Mouse (Mus musculus) intestine, embryonic 16.5 days (tissue): Measurements from ENCODE around the gene Mxd1. TPM values are rescaled to one million over a fixed set of nuclear protein-coding genes. Genes with fewer than 3 reads are reported as not detected.

Source experiments
- ATAC-seq: fragments of 200-750 bp; cut with Nextera tagmentation; 2 replicates; pipeline ENCODE4 v1.8.0; 2017; ENCODE audit warnings: moderate TSS enrichment, moderate library complexity
- H3K27ac ChIP-seq: fragments of 300-500 bp; sonication (generic); 2 replicates; pipeline ENCODE4 v1.5.1; 2014; ENCODE audit warnings: mild to moderate bottlenecking, low read length
- H3K27me3 ChIP-seq: fragments of 300-500 bp; sonication (generic); replicated peaks from 2 replicates; pipeline ENCODE4 v1.6.1; 2014; ENCODE audit warnings: low read length, control low read depth, mixed read lengths; ENCODE audit not compliant: control insufficient read depth, insufficient read depth
- H3K36me3 ChIP-seq: fragments of 300-500 bp; sonication (generic); 2 replicates; pipeline ENCODE4 v1.6.1; 2014; ENCODE audit warnings: low read length, control low read depth; ENCODE audit not compliant: control insufficient read depth, insufficient read depth
- H3K4me1 ChIP-seq: fragments of 300-500 bp; sonication (generic); 2 replicates; pipeline ENCODE4 v1.6.1; 2014; ENCODE audit warnings: low read length, control low read depth, mixed read lengths; ENCODE audit not compliant: control insufficient read depth, insufficient read depth
- H3K4me2 ChIP-seq: fragments of 300-500 bp; sonication (generic); 2 replicates; pipeline ENCODE4 v1.6.1; 2014; ENCODE audit warnings: low read depth, low read length, control low read depth
- H3K4me3 ChIP-seq: fragments of 300-500 bp; sonication (generic); 2 replicates; pipeline ENCODE4 v1.5.1; 2014; ENCODE audit warnings: mild to moderate bottlenecking, low read length
- H3K9ac ChIP-seq: fragments of 300-500 bp; sonication (generic); 2 replicates; pipeline ENCODE4 v1.6.1; 2014; ENCODE audit warnings: low read depth, low read length
- H3K9me3 ChIP-seq: fragments of 300-500 bp; sonication (generic); 2 replicates; pipeline ENCODE4 v1.6.1; 2016; ENCODE audit warnings: low read length, control low read depth; ENCODE audit not compliant: control insufficient read depth
- WGBS: fragments of 180-500 bp; shearing (Covaris S2); extraction: QIAGEN DNeasy Blood & Tissue Kit; methylation state at CpG from one replicate; pipeline ENCODE4 v1.1.7; 2014; 5-methylcytosine and 5-hydroxymethylcytosine counted together
- polyA plus RNA-seq: library from polyadenylated mRNA; unstranded; fragments of >200 nt; fragmentation: Nextera tagmentation; extraction: Ambion mirVana; gene quantifications from 2 replicates; pipeline ENCODE4 v1.2.1, GENCODE M21; 2015

Mxd1 gene
- 15.0 and 19.7 TPM in 2 replicates for polyA plus RNA-seq

DNA sequence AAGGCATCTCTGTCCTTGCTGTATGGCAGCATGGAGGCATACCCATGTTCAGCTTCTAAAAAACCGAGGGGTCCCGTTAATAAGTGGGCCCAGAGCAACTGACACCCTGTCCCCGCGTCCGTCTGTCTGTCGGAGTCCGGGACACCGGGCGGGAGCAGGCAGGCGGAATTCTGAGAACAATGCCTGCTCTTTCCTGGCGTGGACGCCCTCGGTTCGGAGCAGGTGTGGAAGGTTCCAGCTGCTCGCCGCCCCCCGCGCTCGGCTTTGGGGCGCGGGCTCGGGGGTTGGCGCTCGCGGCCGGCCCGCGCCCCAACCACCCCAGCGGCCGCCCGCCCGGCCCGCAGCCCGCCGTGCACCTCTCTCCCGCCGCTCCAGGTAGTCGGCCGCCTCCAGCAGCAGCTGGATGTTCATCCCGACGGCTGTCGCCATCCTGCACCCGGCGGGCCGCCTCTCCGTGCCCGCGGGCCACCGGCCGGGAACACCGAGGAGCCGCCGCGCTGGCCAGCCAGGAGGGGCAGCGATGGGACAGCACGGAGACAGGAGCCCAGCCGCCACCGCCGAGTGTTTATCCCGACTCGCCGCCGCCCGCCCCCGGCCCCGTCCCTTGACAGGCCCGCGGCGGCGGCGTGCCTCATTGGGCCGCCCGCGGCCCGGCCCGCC, at the start of gene Mxd1:
Gene Mxd1, minus strand, starts transcription at position 582 of the 660 bp plus-strand sequence.
- peaks cover 29% of the 10 kb centered on the region for H3K4me1 ChIP-seq
- no peaks in the 10 kb centered on the region for H3K9me3 ChIP-seq
- H3K4me2 ChIP-seq: peak within 1 kb of the TSS; percentile 76
- ATAC-seq: peak; percentile 4
- peak within 1 kb of the TSS; percentile 46 for H3K27ac ChIP-seq
- no peaks in the 10 kb centered on the region for H3K27me3 ChIP-seq
- peak within 1 kb of the TSS; percentile 90 for H3K9ac ChIP-seq
- H3K4me3 ChIP-seq: peak within 1 kb of the TSS; percentile 81
- H3K36me3 ChIP-seq: peaks cover 2% of the 10 kb centered on the region; the same call in 1 of the 2 replicates
- WGBS: under 1% methylated on average over 58 of the region's 76 CpGs

- H3K27ac ChIP-seq: peak overlapping the region; percentile 73
- ATAC-seq: peak; percentile 96
- no peak overlapping the region for H3K4me3 ChIP-seq
- 78% methylated on average over 4 of the region's 4 CpGs for WGBS
- no peaks in the 10 kb centered on the region for H3K27me3 ChIP-seq
- H3K9ac ChIP-seq: no peak overlapping the region
- no peaks in the 10 kb centered on the region for H3K4me1 ChIP-seq
- H3K4me2 ChIP-seq: no peak overlapping the region
- H3K36me3 ChIP-seq: peaks cover 3% of the 10 kb centered on the region; the same call in 1 of the 2 replicates
- H3K9me3 ChIP-seq: no peaks in the 10 kb centered on the region
Measured at GRCm38 (mm10) chr6:86708072-86708774, 39.3 kb upstream of the Mxd1 start.

GRCm38 (mm10) chr6:86702577-86702976, 33.6 kb upstream of the Mxd1 start:
- no peak for ATAC-seq
- Histone ChIP-seq H3K4me1 (no peaks in the 10 kb centered on the region), H3K27ac (no peak overlapping the region), H3K9ac (no peak overlapping the region), H3K27me3 (no peaks in the 10 kb centered on the region), H3K4me2 (no peak overlapping the region), H3K4me3 (no peak overlapping the region), H3K9me3 (no peaks in the 10 kb centered on the region), H3K36me3 (peaks cover 17% of the 10 kb centered on the region)
- WGBS: 79% methylated on average over 9 of the region's 9 CpGs

DNA sequence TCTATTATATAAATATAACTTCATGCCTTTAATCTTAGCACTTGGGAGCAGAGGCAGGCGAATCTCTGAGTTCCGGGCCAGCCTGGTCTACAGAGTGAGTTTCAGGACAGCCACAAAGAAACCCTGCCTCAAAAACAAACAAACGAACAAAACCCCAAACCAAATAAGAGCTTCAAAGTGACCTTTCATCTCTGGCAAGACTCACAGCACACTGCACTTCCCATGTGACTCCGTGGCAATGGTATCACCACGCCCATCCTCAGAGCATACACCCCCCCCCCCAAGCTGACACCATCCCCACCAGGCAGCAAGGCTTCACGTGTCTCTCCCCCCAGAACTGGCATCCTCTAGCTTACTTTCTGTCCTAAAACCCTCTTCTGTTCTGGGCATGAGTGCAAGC, 28.9 kb upstream of the Mxd1 start:
- Histone ChIP-seq H3K4me2 (no peak overlapping the region), H3K27ac (0 out of 2 replicates have a peak overlapping the region, but pooled peaks have one; percentile 48), H3K4me3 (no peak overlapping the region), H3K9me3 (no peaks in the 10 kb centered on the region), H3K27me3 (no peaks in the 10 kb centered on the region), H3K36me3 (peaks cover 15% of the 10 kb centered on the region), H3K4me1 (no peaks in the 10 kb centered on the region), H3K9ac (no peak overlapping the region)
- 70% methylated on average over 6 of the region's 6 CpGs for WGBS
- no peak for ATAC-seq

DNA sequence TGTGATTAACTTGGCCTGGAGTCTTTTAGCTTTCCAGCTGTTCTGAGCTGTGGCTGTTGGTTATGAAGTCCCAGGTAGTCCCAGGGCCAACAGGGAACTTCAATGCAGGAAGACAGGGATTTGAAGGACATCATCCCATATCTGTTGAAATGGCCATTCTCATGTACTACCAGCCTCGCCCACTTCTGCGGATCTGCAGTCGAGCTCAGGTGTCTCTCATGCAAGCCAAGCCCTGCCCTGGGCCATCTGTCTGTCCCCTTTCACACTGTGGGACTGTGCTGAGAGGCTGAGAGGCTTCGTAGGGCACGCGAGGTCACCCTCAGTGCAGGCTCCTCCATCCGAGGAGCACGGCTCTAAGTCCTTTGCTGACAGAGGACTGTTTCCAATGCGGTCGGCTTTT, 27.3 kb upstream of the Mxd1 start:
- peaks cover 7% of the 10 kb centered on the region; the same call in 1 of the 2 replicates for H3K36me3 ChIP-seq
- no peak for ATAC-seq
- H3K27me3 ChIP-seq: no peaks in the 10 kb centered on the region
- H3K4me2 ChIP-seq: no peak overlapping the region
- no peaks in the 10 kb centered on the region for H3K4me1 ChIP-seq
- WGBS: 87% methylated on average over 10 of the region's 10 CpGs
- H3K9ac ChIP-seq: no peak overlapping the region
- no peak overlapping the region for H3K27ac ChIP-seq
- H3K4me3 ChIP-seq: no peak overlapping the region
- H3K9me3 ChIP-seq: no peaks in the 10 kb centered on the region

DNA sequence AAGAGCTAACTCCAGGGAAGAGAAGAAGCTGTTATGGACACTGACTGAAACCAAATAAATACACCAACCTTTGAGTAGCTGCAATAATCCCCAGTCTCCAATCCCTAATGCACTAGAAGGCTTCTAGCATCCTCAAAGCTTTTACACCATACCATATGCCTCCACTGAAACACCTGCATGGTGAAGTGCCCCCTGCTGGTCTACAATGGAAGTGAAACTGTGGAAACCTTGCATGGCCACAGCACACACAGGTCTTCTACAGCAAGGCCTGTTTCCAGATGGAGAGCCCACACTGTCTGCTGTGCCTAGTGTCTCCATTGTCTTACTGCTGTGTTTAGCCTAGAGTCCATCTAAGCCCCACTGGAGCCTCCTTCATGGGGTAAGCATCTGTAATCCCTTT, 25.5 kb upstream of the Mxd1 start:
- H3K36me3 ChIP-seq: peaks cover 8% of the 10 kb centered on the region

DNA sequence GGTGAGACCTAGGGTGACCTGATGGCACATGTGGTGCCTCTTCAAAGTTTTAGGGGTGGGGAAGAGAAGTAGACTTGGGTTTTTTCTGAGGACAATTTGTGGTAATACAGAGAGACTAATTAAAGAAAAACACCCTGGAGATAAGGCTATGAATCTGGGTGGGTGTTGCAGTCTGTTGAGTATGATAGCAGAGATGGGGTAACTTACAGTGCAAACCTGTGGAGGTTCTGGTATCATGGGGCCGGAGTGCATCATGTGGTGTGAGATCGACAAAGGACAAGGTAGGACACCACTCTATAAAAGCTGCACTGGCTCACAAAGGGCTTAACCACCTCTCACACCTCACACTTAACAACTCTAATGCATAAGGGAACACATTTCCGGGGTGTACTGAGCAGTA, 20.7 kb upstream of the Mxd1 start:
- no peaks in the 10 kb centered on the region for H3K27me3 ChIP-seq
- no peak overlapping the region for H3K27ac ChIP-seq
- no peak for ATAC-seq
- no peaks in the 10 kb centered on the region for H3K4me1 ChIP-seq
- peaks cover 5% of the 10 kb centered on the region for H3K36me3 ChIP-seq
- H3K9ac ChIP-seq: no peak overlapping the region
- H3K4me2 ChIP-seq: no peak overlapping the region
- H3K4me3 ChIP-seq: no peak overlapping the region
- H3K9me3 ChIP-seq: no peaks in the 10 kb centered on the region
- 91% methylated on average over 3 of the region's 3 CpGs for WGBS

More for the DNA sequence above, 25.5 kb upstream of the Mxd1 start:
- ATAC-seq: no peak
- no peak overlapping the region for H3K27ac ChIP-seq
- no peaks in the 10 kb centered on the region for H3K27me3 ChIP-seq
- no peaks in the 10 kb centered on the region for H3K9me3 ChIP-seq
- no peak overlapping the region for H3K4me3 ChIP-seq
- no peak overlapping the region for H3K4me2 ChIP-seq
- no peaks in the 10 kb centered on the region for H3K4me1 ChIP-seq
- no peak overlapping the region for H3K9ac ChIP-seq

DNA sequence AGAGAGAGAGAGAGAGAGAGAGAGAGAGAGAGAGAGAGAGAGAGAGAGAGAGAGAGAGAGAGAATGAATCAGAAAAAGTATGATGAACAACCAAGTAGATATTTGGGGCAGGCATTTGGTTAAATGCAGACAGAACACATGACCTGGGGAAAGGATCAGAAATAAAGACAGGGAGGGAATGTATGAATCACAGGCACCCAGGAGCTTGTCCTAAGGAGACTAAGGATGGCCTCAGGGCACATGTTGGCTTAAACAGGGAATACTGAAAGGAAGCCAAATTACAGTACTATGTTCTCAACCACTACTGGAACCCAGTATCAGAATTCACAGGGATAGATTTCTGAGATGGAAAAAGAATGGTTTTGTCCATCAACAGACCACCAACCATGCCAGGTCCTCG, 18.0 kb upstream of the Mxd1 start:
- Histone ChIP-seq H3K9me3 (no peaks in the 10 kb centered on the region), H3K4me1 (0 out of 2 replicates have a peak, but pooled peaks cover 3% of the 10 kb centered on the region), H3K4me2 (no peak overlapping the region), H3K4me3 (no peak overlapping the region), H3K9ac (no peak overlapping the region), H3K36me3 (peaks cover 8% of the 10 kb centered on the region), H3K27me3 (no peaks in the 10 kb centered on the region), H3K27ac (no peak overlapping the region)
- no peak for ATAC-seq
- WGBS: 76% methylated on average over 1 of the region's 1 CpGs

- Histone ChIP-seq H3K4me1 (0 out of 2 replicates have a peak, but pooled peaks cover 3% of the 10 kb centered on the region), H3K27ac (peak overlapping the region; percentile 50), H3K4me2 (peak overlapping the region; percentile 58), H3K36me3 (peaks cover 13% of the 10 kb centered on the region; the same call in 1 of the 2 replicates), H3K27me3 (no peaks in the 10 kb centered on the region), H3K9ac (peak overlapping the region; percentile 75), H3K9me3 (no peaks in the 10 kb centered on the region), H3K4me3 (peak overlapping the region; percentile 60)
- ATAC-seq: peak; percentile 47
- WGBS: 36% methylated on average over 12 of the region's 12 CpGs
Measured at GRCm38 (mm10) chr6:86684655-86685011, 15.7 kb upstream of the Mxd1 start.
